Mouse (Mus musculus) cerebellum, adult 18-20 months (tissue): Measurements from ENCODE around the gene Mbnl1.
A peak's percentile ranks its signal among the peaks of the same experiment; 100 is the strongest.

ENCODE experiments used
- DNase-seq, 2 experiments: peaks; one replicate each; pipeline ENCODE4 v3.0.0; 2021

Mbnl1 gene

GRCm38 (mm10) chr3:60570491-60571022 is 97.9 kb downstream of the Mbnl1 start:
- DNase-seq = peak; percentile 73 to 82

- DNase-seq = no peak
These were observed 98.9 kb downstream of the Mbnl1 start for GRCm38 (mm10) chr3:60571493-60571892.

- no peak for DNase-seq
These were observed 101.6 kb downstream of the Mbnl1 start for GRCm38 (mm10) chr3:60574199-60574598.

- no peak for DNase-seq
These were observed 102.4 kb downstream of the Mbnl1 start for GRCm38 (mm10) chr3:60574849-60575524.

GRCm38 (mm10) chr3:60575945-60576344 is 103.3 kb downstream of the Mbnl1 start:
- no peak for DNase-seq

- peak; percentile 65 to 74 for DNase-seq
These were observed 103.9 kb downstream of the Mbnl1 start for GRCm38 (mm10) chr3:60576366-60577046.

- DNase-seq = no peak
These were observed 107.2 kb downstream of the Mbnl1 start for GRCm38 (mm10) chr3:60579880-60580279.

GRCm38 (mm10) chr3:60580699-60581098 is 108.1 kb downstream of the Mbnl1 start:
- no peak for DNase-seq

- no peak for DNase-seq
These were observed 109.5 kb downstream of the Mbnl1 start for GRCm38 (mm10) chr3:60582154-60582553.

- DNase-seq = no peak
These were observed 110.0 kb downstream of the Mbnl1 start for GRCm38 (mm10) chr3:60582620-60583019.

GRCm38 (mm10) chr3:60584704-60585103 is 112.1 kb downstream of the Mbnl1 start:
- DNase-seq = no peak

GRCm38 (mm10) chr3:60586046-60586445 is 113.4 kb downstream of the Mbnl1 start:
- DNase-seq = no peak

GRCm38 (mm10) chr3:60587149-60587548 is 114.5 kb downstream of the Mbnl1 start:
- peak in 1 of 2 experiments; percentile 13 for DNase-seq

- peak in 1 of 2 experiments; percentile 1 for DNase-seq
These were observed 116.7 kb downstream of the Mbnl1 start for GRCm38 (mm10) chr3:60589361-60589760.

- DNase-seq = no peak
These were observed 123.0 kb downstream of the Mbnl1 start for GRCm38 (mm10) chr3:60595606-60596005.

GRCm38 (mm10) chr3:60596985-60597384 is 124.4 kb downstream of the Mbnl1 start:
- no peak for DNase-seq

- peak; percentile 87 to 88 for DNase-seq
These were observed 129.1 kb downstream of the Mbnl1 start for GRCm38 (mm10) chr3:60601686-60602085.

- DNase-seq = no peak
These were observed 130.4 kb downstream of the Mbnl1 start for GRCm38 (mm10) chr3:60602923-60603549.

GRCm38 (mm10) chr3:60603637-60604036 is 131.0 kb downstream of the Mbnl1 start:
- no peak for DNase-seq

- no peak for DNase-seq
These were observed 131.6 kb downstream of the Mbnl1 start for GRCm38 (mm10) chr3:60604205-60604604.

- peak in 1 of 2 experiments; percentile 20 for DNase-seq
These were observed 136.3 kb downstream of the Mbnl1 start for GRCm38 (mm10) chr3:60608952-60609403.

- DNase-seq = peak; percentile 57 to 69
These were observed 139.2 kb downstream of the Mbnl1 start for GRCm38 (mm10) chr3:60611839-60612238.

GRCm38 (mm10) chr3:60613121-60613520 is 140.5 kb downstream of the Mbnl1 start:
- no peak for DNase-seq

- no peak for DNase-seq
These were observed 141.9 kb downstream of the Mbnl1 start for GRCm38 (mm10) chr3:60614516-60614915.
